9 mouse cellular contexts compared by ENCODE assay signal in the genomic region with DNA sequence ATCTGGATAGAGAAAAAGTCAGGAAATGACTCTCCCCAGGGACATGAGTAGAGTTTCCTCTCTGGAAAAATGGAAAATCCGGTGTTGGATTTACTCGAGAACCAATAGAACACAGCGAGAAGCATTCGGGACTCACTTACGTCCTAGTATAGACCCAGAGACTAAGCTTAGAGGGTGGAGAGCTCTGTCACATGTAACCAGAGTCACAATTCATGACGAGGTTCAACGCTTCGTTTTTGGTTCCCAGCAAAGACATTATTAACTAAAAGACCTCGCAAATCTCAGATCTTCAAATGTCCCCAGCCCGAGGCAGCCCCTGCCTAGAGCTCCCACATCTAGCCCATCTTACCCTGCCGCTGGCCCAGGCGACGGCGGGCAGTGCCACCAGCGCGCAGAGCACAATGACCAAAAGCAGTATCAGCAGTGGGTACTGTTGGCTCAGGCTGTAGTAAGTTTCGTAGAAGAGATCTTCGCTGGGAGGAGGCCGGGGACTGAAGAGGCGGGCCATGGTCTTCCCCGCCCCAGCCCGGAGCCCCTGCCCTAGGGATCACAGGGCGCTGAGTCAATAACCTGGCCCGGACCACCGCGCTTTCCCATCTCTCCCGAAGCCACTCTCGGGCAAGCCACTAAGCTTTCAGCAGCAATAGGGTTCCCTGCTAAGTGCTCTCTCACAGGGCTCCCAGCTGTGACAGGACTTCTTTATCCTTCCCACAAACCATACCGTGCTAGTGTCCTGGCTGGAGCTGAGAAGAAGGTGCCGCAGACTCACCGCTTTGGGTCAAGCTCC. TPM values are rescaled to one million over a fixed set of nuclear protein-coding genes. Genes with fewer than 3 reads are reported as not detected.
DNase-seq lines count a peak whose midpoint lies in the region; ATAC-seq and TF ChIP-seq lines count a peak whose summit lies in the region.
"Had no signal": no experiment of that assay in that cellular context is flagged by ENCODE, and none has a peak within 500 bp of the region (broad histone marks: within the 10 kb centered on the region; RNA-seq: fewer than 3 reads in every experiment).

No protein-coding gene starts in this region.

- H3K9me3 ChIP-seq in embryonic facial prominence, embryonic 10.5 days: no peaks in the 10 kb centered on the region
- no peaks in the 10 kb centered on the region for H3K9me3 ChIP-seq in heart, embryonic 15.5 days (replicated peaks)
- no peaks in the 10 kb centered on the region for H3K9me3 ChIP-seq in midbrain, embryonic 13.5 days

- peak overlapping the region; percentile 71 for H3K4me2 ChIP-seq in heart, embryonic 15.5 days
- peak overlapping the region; percentile 46 for H3K4me2 ChIP-seq in midbrain, embryonic 13.5 days (replicated peaks)

- peaks cover 14% of the 10 kb centered on the region for H3K36me3 ChIP-seq in embryonic facial prominence, embryonic 10.5 days (replicated peaks)
- H3K36me3 ChIP-seq in heart, embryonic 15.5 days: no peaks in the 10 kb centered on the region
- no peaks in the 10 kb centered on the region for H3K36me3 ChIP-seq in midbrain, embryonic 13.5 days

- peak overlapping the region; percentile 33 for H3K4me3 ChIP-seq in left cerebral cortex, adult 2 months
- peak overlapping the region; percentile 60 for H3K4me3 ChIP-seq in embryonic facial prominence, embryonic 10.5 days
- H3K4me3 ChIP-seq in heart, embryonic 15.5 days: peak overlapping the region; percentile 55
- H3K4me3 ChIP-seq in midbrain, embryonic 13.5 days (replicated peaks): peak overlapping the region; percentile 26

- under 1% methylated on average over 31 of the region's 31 CpGs for WGBS in embryonic facial prominence, embryonic 10.5 days
- 4% methylated on average over 31 of the region's 31 CpGs for WGBS in heart, embryonic 15.5 days
- 1% methylated on average over 31 of the region's 31 CpGs for WGBS in midbrain, embryonic 13.5 days

- peak overlapping the region; percentile 16; the same call in 1 of the 2 replicates for H3K27ac ChIP-seq in left cerebral cortex, adult 2 months
- H3K27ac ChIP-seq in embryonic facial prominence, embryonic 10.5 days (replicated peaks): peak overlapping the region; percentile 79
- peak overlapping the region; percentile 87 for H3K27ac ChIP-seq in heart, embryonic 15.5 days
- H3K27ac ChIP-seq in midbrain, embryonic 13.5 days: no peak overlapping the region

- intact Hi-C loops in left cerebral cortex, adult 2 months (cut with DNase I): loop anchor here (5.0 kb wide), 2 partner anchors 39 to 84 kb away; a partner anchor contains a TSS
- intact Hi-C loops in left cerebral cortex, postnatal 4 days (cut with DNase I): no loop called here

- peak overlapping the region; percentile 59 for H3K9ac ChIP-seq in heart, embryonic 15.5 days
- peak overlapping the region; percentile 39; the same call in 1 of the 2 replicates for H3K9ac ChIP-seq in midbrain, embryonic 13.5 days (replicated peaks)

- ATAC-seq in heart, embryonic 15.5 days (replicated peaks; ENCODE audit: insufficient number of reproducible peaks, insufficient read depth, low FRiP score, low read depth): peak; percentile 37
- ATAC-seq in midbrain, embryonic 13.5 days: no peak
- ATAC-seq in monocyte, adult 5-6 weeks (replicated peaks; ENCODE audit: insufficient number of reproducible peaks, low FRiP score, low TSS enrichment, poor library complexity, severe bottlenecking): no peak

- no peak for TF ChIP-seq CTCF in left cerebral cortex, adult 2 months (IDR thresholded peaks at IDR 0.05)

- H3K27me3 ChIP-seq in embryonic facial prominence, embryonic 10.5 days (replicated peaks; ENCODE audit: low read depth, poor library complexity, severe bottlenecking): peaks cover 88% of the 10 kb centered on the region
- peaks cover 65% of the 10 kb centered on the region for H3K27me3 ChIP-seq in heart, embryonic 15.5 days
- peaks cover 70% of the 10 kb centered on the region for H3K27me3 ChIP-seq in midbrain, embryonic 13.5 days

- H3K4me1 ChIP-seq in embryonic facial prominence, embryonic 10.5 days: peaks cover 45% of the 10 kb centered on the region
- H3K4me1 ChIP-seq in heart, embryonic 15.5 days (replicated peaks): peaks cover 41% of the 10 kb centered on the region
- peaks cover 24% of the 10 kb centered on the region for H3K4me1 ChIP-seq in midbrain, embryonic 13.5 days (replicated peaks)

- DNase-seq in left cerebral cortex, adult 2 months (ENCODE audit: extremely low spot score in 1 of 2, low spot score in 2 of 2): peak in 1 of 2 experiments; percentile 4
- DNase-seq in left cerebral cortex, postnatal 4 days: no peak
- peak; percentile 63 for DNase-seq in embryonic facial prominence, embryonic 10.5 days (ENCODE audit: low spot score)
- DNase-seq in kidney, postnatal 4 days: peak; percentile 39 to 56
- no peak for DNase-seq in right cerebral cortex, postnatal 36 days (ENCODE audit: low spot score in 2 of 2)

RNA-seq across cellular contexts. Expression of a gene that starts 0.5 kb away (rescaled TPM):
- 1 to 10 TPM; 3.0 to 6.3 TPM for total RNA-seq in left cerebral cortex, adult 2 months (2021)
- 1 to 10 TPM; 4.6 to 5.2 TPM for total RNA-seq in left cerebral cortex, postnatal 4 days (2021)
- polyA plus RNA-seq in embryonic facial prominence, embryonic 10.5 days (2016; fragmentation: Nextera tagmentation; extraction: Ambion mirVana): 10.7 and 11.4 TPM in 2 replicates
- 14.9 and 18.0 TPM in 2 replicates for polyA plus RNA-seq in heart, embryonic 15.5 days (2015; fragmentation: Nextera tagmentation; extraction: Ambion mirVana)
- 4.1 and 4.2 TPM in 2 replicates for polyA plus RNA-seq in midbrain, embryonic 13.5 days (2015; fragmentation: Nextera tagmentation; extraction: Ambion mirVana)
- 2.2 to 4.2 TPM (median 2.5 TPM) in 3 replicates for total RNA-seq in monocyte, adult 5-6 weeks (2017)

RNA-seq across cellular contexts. Expression of a gene that starts 5.3 kb away (rescaled TPM):
- 1 to 10 TPM; 1.2 to 1.3 TPM for total RNA-seq in left cerebral cortex, adult 2 months (2021)
- 1 to 10 TPM; 1.4 to 1.8 TPM for total RNA-seq in left cerebral cortex, postnatal 4 days (2021)
- polyA plus RNA-seq in embryonic facial prominence, embryonic 10.5 days (2016; fragmentation: Nextera tagmentation; extraction: Ambion mirVana): 21.4 and 24.1 TPM in 2 replicates
- polyA plus RNA-seq in heart, embryonic 15.5 days (2015; fragmentation: Nextera tagmentation; extraction: Ambion mirVana): 12.6 and 20.7 TPM in 2 replicates
- polyA plus RNA-seq in midbrain, embryonic 13.5 days (2015; fragmentation: Nextera tagmentation; extraction: Ambion mirVana): 2.3 and 2.4 TPM in 2 replicates
- total RNA-seq in monocyte, adult 5-6 weeks (2017): 18.7 to 37.5 TPM (median 30.9 TPM) in 3 replicates

RNA-seq across cellular contexts. Expression of a gene that starts 17.6 kb away (rescaled TPM):
- total RNA-seq in left cerebral cortex, adult 2 months (2021): under 1 TPM; 0.33 to 0.50 TPM
- 1 to 10 TPM; 1.0 to 1.4 TPM for total RNA-seq in left cerebral cortex, postnatal 4 days (2021)
- polyA plus RNA-seq in embryonic facial prominence, embryonic 10.5 days (2016; fragmentation: Nextera tagmentation; extraction: Ambion mirVana): 0.10 and 0.35 TPM in 2 replicates
- 0.65 and 0.66 TPM in 2 replicates for polyA plus RNA-seq in heart, embryonic 15.5 days (2015; fragmentation: Nextera tagmentation; extraction: Ambion mirVana)
- 0.26 TPM in 1 of 2 replicates, not detected in the other for polyA plus RNA-seq in midbrain, embryonic 13.5 days (2015; fragmentation: Nextera tagmentation; extraction: Ambion mirVana)
- total RNA-seq in monocyte, adult 5-6 weeks (2017): 14.5 to 27.0 TPM (median 18.8 TPM) in 3 replicates

RNA-seq across cellular contexts. Expression of a gene that starts 22.1 kb away (rescaled TPM):
- total RNA-seq in left cerebral cortex, adult 2 months (2021): under 1 TPM; 0.33 to 0.38 TPM
- total RNA-seq in left cerebral cortex, postnatal 4 days (2021): 1 to 10 TPM in 1 of 2 experiments, under 1 TPM in 1; 0.79 to 1.0 TPM
- 0.13 and 0.39 TPM in 2 replicates for polyA plus RNA-seq in embryonic facial prominence, embryonic 10.5 days (2016; fragmentation: Nextera tagmentation; extraction: Ambion mirVana)
- 0.15 and 0.25 TPM in 2 replicates for polyA plus RNA-seq in heart, embryonic 15.5 days (2015; fragmentation: Nextera tagmentation; extraction: Ambion mirVana)
- polyA plus RNA-seq in midbrain, embryonic 13.5 days (2015; fragmentation: Nextera tagmentation; extraction: Ambion mirVana): 0.22 and 0.28 TPM in 2 replicates
- 0.10 to 1.2 TPM (median 0.29 TPM) in 3 replicates for total RNA-seq in monocyte, adult 5-6 weeks (2017)
- total RNA-seq: gastrocnemius, adult 8-10 months had no signal

RNA-seq across cellular contexts. Expression of a gene that starts 25.1 kb away (rescaled TPM):
- total RNA-seq in left cerebral cortex, adult 2 months (2021): 1 to 10 TPM; 2.5 to 2.7 TPM
- under 1 TPM in 1 of 2 experiments, not detected in 1; 0.90 TPM for total RNA-seq in left cerebral cortex, postnatal 4 days (2021)
- 0.16 TPM in 1 of 2 replicates, not detected in the other for polyA plus RNA-seq in embryonic facial prominence, embryonic 10.5 days (2016; fragmentation: Nextera tagmentation; extraction: Ambion mirVana)
- polyA plus RNA-seq in heart, embryonic 15.5 days (2015; fragmentation: Nextera tagmentation; extraction: Ambion mirVana): 1.2 and 1.6 TPM in 2 replicates
- 0.19 TPM in 1 of 2 replicates, not detected in the other for polyA plus RNA-seq in midbrain, embryonic 13.5 days (2015; fragmentation: Nextera tagmentation; extraction: Ambion mirVana)
- total RNA-seq in monocyte, adult 5-6 weeks (2017): 1.0 to 1.3 TPM in 2 of 3 replicates, not detected in the other
- total RNA-seq: gastrocnemius, adult 8-10 months had no signal

Comparison
In these comparisons a context has a peak if more than half of its experiments do, and no peak if none do; other contexts are left out.
1. DNase-seq: peak in embryonic facial prominence, embryonic 10.5 days (single experiment) and kidney, postnatal 4 days (2 of 2); none in left cerebral cortex, postnatal 4 days (single experiment) and right cerebral cortex, postnatal 36 days (0 of 2).
2. Peak in every context shown above with its lines, with median percentiles within 50 percentile points of each other: H3K4me3 ChIP-seq.